Mouse (Mus musculus) hindbrain, embryonic 13.5 days (tissue): ENCODE measurements around the gene Gm20479. TPM values are rescaled to one million over a fixed set of nuclear protein-coding genes. Genes with fewer than 3 reads are reported as not detected.

Experiments
- polyA plus RNA-seq: library from polyadenylated mRNA; unstranded; fragments of >200 nt; fragmentation: Nextera tagmentation; extraction: Ambion mirVana; gene quantifications from 2 replicates; pipeline ENCODE4 v1.2.1, GENCODE M21; 2015

Gene Gm20479
- polyA plus RNA-seq, 1 experiment from 2014 or later: not detected

Other genes starting within 250 kb of the Gm20479 start
- 0.12 TPM in 1 of 2 replicates, not detected in the other for gene Cyp2f2, start 237.5 kb downstream of the Gm20479 start, polyA plus RNA-seq
- 0.17 and 0.19 TPM in 2 replicates for gene Cyp2t4, start 203.7 kb downstream of the Gm20479 start, polyA plus RNA-seq
- gene Egln2, start 190.6 kb downstream of the Gm20479 start, polyA plus RNA-seq: 89.9 and 92.1 TPM in 2 replicates
- gene Rab4b, start 178.5 kb downstream of the Gm20479 start, polyA plus RNA-seq: 119 and 123 TPM in 2 replicates
- gene Gm21983, start 176.3 kb downstream of the Gm20479 start, polyA plus RNA-seq: 1.2 TPM in 1 of 2 replicates, not detected in the other
- 10.8 and 11.3 TPM in 2 replicates for gene Mia, start 176.3 kb downstream of the Gm20479 start, polyA plus RNA-seq
- gene BC024978, start 161.6 kb downstream of the Gm20479 start, polyA plus RNA-seq: 3.5 and 4.5 TPM in 2 replicates
- gene Snrpa, start 161.1 kb downstream of the Gm20479 start, polyA plus RNA-seq: 208 and 211 TPM in 2 replicates
- gene Itpkc, start 128.8 kb downstream of the Gm20479 start, polyA plus RNA-seq: 6.1 and 6.5 TPM in 2 replicates
- gene Coq8b, start 124.4 kb downstream of the Gm20479 start, polyA plus RNA-seq: 23.8 and 24.9 TPM in 2 replicates
- 48.4 and 49.6 TPM in 2 replicates for gene Numbl, start 99.0 kb downstream of the Gm20479 start, polyA plus RNA-seq
- gene Ltbp4, start 19.7 kb downstream of the Gm20479 start, polyA plus RNA-seq: 5.4 and 6.0 TPM in 2 replicates
- 61.8 and 62.5 TPM in 2 replicates for gene Shkbp1, start 1.4 kb downstream of the Gm20479 start, polyA plus RNA-seq
- gene Sptbn4, start 90.3 kb upstream of the Gm20479 start, polyA plus RNA-seq: 2.2 and 2.6 TPM in 2 replicates
- gene Blvrb, start 90.6 kb upstream of the Gm20479 start, polyA plus RNA-seq: 18.7 and 19.3 TPM in 2 replicates
- 13.0 and 13.4 TPM in 2 replicates for gene Sertad3, start 116.3 kb upstream of the Gm20479 start, polyA plus RNA-seq
- gene Sertad1, start 129.5 kb upstream of the Gm20479 start, polyA plus RNA-seq: 10.7 and 11.8 TPM in 2 replicates
- gene Prx, start 141.9 kb upstream of the Gm20479 start, polyA plus RNA-seq: 1.4 and 1.5 TPM in 2 replicates
- 0.77 and 0.79 TPM in 2 replicates for gene Hipk4, start 165.8 kb upstream of the Gm20479 start, polyA plus RNA-seq
- 126 TPM in 2 replicates for gene Pld3, start 195.8 kb upstream of the Gm20479 start, polyA plus RNA-seq
- gene 2310022A10Rik, start 195.8 kb upstream of the Gm20479 start, polyA plus RNA-seq: 32.1 and 34.0 TPM in 2 replicates
- 68.0 and 71.0 TPM in 2 replicates for gene Akt2, start 234.1 kb upstream of the Gm20479 start, polyA plus RNA-seq